Mouse (Mus musculus) embryonic facial prominence, embryonic 15.5 days (tissue): Measurements from ENCODE around the gene Nsfl1c. TPM values are rescaled to one million over a fixed set of nuclear protein-coding genes. Genes with fewer than 3 reads are reported as not detected.

Source experiments
- ATAC-seq: fragments of 200-750 bp; cut with Nextera tagmentation; 2 replicates; pipeline ENCODE4 v1.8.0; 2017; ENCODE audit warnings: low read depth, moderate TSS enrichment; ENCODE audit not compliant: insufficient number of reproducible peaks, low FRiP score, low TSS enrichment
- H3K27ac ChIP-seq: fragments of 300-500 bp; sonication (generic); replicated peaks from 2 replicates; pipeline ENCODE4 v1.5.1; 2015; ENCODE audit warnings: mild to moderate bottlenecking, inconsistent platforms
- H3K27me3 ChIP-seq: fragments of 300-500 bp; sonication (generic); 2 replicates; pipeline ENCODE4 v1.6.1; 2015; ENCODE audit warnings: inconsistent platforms
- H3K36me3 ChIP-seq: fragments of 300-500 bp; sonication (generic); 2 replicates; pipeline ENCODE4 v1.6.1; 2015; ENCODE audit warnings: mild to moderate bottlenecking, inconsistent platforms
- H3K4me1 ChIP-seq: fragments of 300-500 bp; sonication (generic); 2 replicates; pipeline ENCODE4 v1.6.1; 2015; ENCODE audit warnings: inconsistent platforms
- H3K4me2 ChIP-seq: fragments of 300-500 bp; sonication (generic); replicated peaks from 2 replicates; pipeline ENCODE4 v1.6.1; 2015; ENCODE audit warnings: mild to moderate bottlenecking, inconsistent platforms
- H3K4me3 ChIP-seq: fragments of 300-500 bp; sonication (generic); replicated peaks from 2 replicates; pipeline ENCODE4 v1.5.1; 2015; ENCODE audit warnings: mild to moderate bottlenecking, inconsistent platforms
- H3K9ac ChIP-seq: fragments of 300-500 bp; sonication (generic); 2 replicates; pipeline ENCODE4 v1.6.1; 2015; ENCODE audit warnings: inconsistent platforms
- H3K9me3 ChIP-seq: fragments of 300-500 bp; sonication (generic); replicated peaks from 2 replicates; pipeline ENCODE4 v1.6.1; 2016; ENCODE audit warnings: inconsistent platforms
- WGBS: fragments of 180-500 bp; shearing (Covaris S2); methylation state at CpG from one replicate; pipeline ENCODE4 v1.1.7; 2015; 5-methylcytosine and 5-hydroxymethylcytosine counted together
- polyA plus RNA-seq: library from polyadenylated mRNA; unstranded; fragments of >200 nt; fragmentation: Nextera tagmentation; extraction: Ambion mirVana; gene quantifications from 2 replicates; pipeline ENCODE4 v1.2.1, GENCODE M21; 2015

The Nsfl1c gene
- polyA plus RNA-seq, 1 experiment from 2014 or later, result 227 TPM

DNA sequence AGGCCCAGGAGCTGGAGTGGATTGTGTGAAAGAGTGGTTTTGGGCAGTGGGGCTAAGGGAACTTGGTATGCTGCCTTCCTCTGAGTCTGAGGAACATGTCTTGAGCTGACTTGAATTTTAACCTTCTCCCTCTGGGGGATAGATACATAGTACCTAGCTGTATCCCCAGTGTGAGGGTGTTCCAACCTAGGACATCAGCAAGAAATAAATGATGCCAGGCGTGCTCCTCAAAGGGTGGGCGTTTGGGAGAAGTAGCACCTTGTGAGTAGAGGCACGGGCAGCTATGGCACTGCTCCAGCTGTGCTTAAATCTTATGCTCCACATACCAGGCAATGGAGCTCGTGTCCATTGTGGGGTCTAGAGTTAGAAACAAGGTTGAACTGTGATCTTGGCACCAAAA lies 52.6 kb downstream of the Nsfl1c start:
- no peak for ATAC-seq
- no peaks in the 10 kb centered on the region for H3K27me3 ChIP-seq
- H3K4me3 ChIP-seq, result no peak overlapping the region
- WGBS, result 91% methylated on average over 4 of the region's 4 CpGs
- H3K4me2 ChIP-seq, result no peak overlapping the region
- H3K27ac ChIP-seq, result no peak overlapping the region
- peaks cover 54% of the 10 kb centered on the region for H3K36me3 ChIP-seq
- no peaks in the 10 kb centered on the region for H3K9me3 ChIP-seq
- no peak overlapping the region for H3K9ac ChIP-seq
- H3K4me1 ChIP-seq, result peaks cover 29% of the 10 kb centered on the region

DNA sequence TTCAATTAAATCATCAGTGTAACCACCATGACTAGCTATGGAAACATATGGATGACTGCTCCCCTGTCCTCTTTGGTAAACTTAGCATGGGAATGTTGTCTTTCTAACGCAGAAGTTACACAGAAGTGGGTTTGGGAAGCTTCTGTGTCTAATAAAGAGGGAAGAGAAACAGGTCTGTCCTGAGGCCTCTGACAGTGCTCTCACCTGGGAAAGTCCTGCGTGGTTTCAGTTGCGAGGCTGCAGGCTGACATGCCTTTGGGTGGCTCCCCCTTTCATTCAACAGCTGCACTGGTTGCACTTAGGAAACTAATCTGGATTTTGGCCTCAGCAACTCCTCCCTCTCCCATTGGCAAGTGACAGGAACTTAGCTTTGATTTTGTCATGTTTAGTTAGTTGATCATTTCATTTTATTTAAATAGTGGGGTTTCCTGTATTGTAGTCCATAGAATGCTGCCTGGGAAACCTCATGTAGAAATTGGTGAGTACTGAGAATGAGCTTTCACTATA lies 55.7 kb downstream of the Nsfl1c start:
- Histone ChIP-seq H3K9ac (no peak overlapping the region), H3K27ac (no peak overlapping the region), H3K4me3 (no peak overlapping the region), H3K27me3 (no peaks in the 10 kb centered on the region), H3K4me2 (no peak overlapping the region), H3K36me3 (peaks cover 71% of the 10 kb centered on the region), H3K9me3 (no peaks in the 10 kb centered on the region), H3K4me1 (peaks cover 11% of the 10 kb centered on the region)
- WGBS, result 79% methylated on average over 3 of the region's 3 CpGs
- ATAC-seq, result no peak

Other genes with a start within 250 kb of the Nsfl1c start
- gene 4921509C19Rik, start 18.0 kb upstream of the Nsfl1c start, polyA plus RNA-seq, result not detected in 2 replicates
- 534 and 553 TPM in 2 replicates for gene Fkbp1a, start 48.3 kb downstream of the Nsfl1c start, polyA plus RNA-seq
- gene Sdcbp2, start 78.4 kb downstream of the Nsfl1c start, polyA plus RNA-seq, result 2.3 and 3.4 TPM in 2 replicates
- 1.2 and 2.0 TPM in 2 replicates for gene Snph, start 138.4 kb downstream of the Nsfl1c start, polyA plus RNA-seq
- not detected in 2 replicates for gene Rad21l, start 174.4 kb downstream of the Nsfl1c start, polyA plus RNA-seq
- gene Tmem74b, start 207.8 kb downstream of the Nsfl1c start, polyA plus RNA-seq, result 2.8 and 3.3 TPM in 2 replicates